Mouse (Mus musculus) ovary, postnatal 10 days (tissue): Measurements from ENCODE around the gene Cpsf3.

Experiments
- DNase-seq: peaks from one replicate; pipeline ENCODE4 v3.0.0; 2022; ENCODE audit warnings: low spot score

Gene Cpsf3

GRCm38 (mm10) chr12:21333766-21334165 is 48.6 kb downstream of the Cpsf3 start:
- no peak for DNase-seq

DNA sequence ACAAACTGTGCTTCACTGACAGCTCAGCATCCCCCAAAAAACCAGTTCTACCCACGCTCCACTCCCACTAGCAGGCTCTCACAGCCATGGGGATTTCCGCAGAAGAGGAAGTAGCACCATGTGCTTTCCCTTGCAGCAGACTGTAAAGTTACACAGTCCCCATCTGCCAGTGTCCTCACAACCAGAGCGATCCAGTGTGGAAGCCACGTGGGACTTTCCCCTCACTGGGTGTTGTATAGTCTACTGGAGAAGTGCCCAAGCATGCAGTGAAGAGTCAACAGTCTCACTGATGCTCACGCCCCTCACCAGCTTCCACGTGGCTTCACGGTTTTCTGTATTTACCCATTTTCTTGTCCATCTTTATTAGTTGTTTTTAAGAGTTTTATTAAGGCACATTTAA is 50.7 kb downstream of the Cpsf3 start:
- no peak for DNase-seq

DNA sequence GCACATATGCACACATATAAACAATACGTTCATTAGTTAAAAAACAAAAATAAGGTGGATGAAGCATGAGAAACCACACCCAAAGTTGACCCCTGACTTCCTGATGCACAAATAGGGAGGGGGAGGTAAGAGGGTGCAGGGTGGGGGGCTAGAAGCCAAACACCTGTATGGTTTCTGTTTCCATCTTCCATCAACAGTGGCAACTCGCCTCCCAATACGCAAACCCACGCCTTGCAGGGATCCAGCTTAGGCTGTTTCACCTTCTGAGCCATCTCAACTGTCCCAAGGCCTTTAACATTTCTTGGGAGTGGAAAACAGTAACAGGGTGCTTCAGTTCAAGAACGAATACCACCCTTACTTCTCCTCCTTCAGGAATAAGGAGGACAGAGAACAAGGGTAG is 52.0 kb downstream of the Cpsf3 start:
- no peak for DNase-seq

- DNase-seq, result no peak
These were observed 55.5 kb downstream of the Cpsf3 start for GRCm38 (mm10) chr12:21340674-21341073.

DNA sequence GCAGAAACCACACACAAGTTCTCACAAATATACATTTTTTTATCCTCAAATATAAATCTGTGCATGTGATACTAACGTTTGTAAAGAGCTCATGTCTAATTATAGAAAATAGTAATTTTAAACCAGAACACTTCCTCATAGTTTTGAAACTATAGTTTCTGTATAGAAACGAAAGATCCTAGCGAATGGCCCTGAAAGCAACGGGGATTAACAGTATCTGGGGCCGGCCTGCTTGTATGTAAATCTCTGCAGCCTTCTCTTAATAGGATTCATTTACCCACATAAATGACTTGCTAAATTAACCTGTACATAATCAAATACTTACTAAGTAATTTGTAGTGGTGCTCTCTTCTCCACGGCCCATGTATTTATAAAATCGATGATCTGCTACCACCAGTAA is 61.8 kb downstream of the Cpsf3 start:
- no peak for DNase-seq

- no peak for DNase-seq
These were observed 65.1 kb downstream of the Cpsf3 start for GRCm38 (mm10) chr12:21350113-21350876.

GRCm38 (mm10) chr12:21353681-21354080 is 68.5 kb downstream of the Cpsf3 start:
- DNase-seq, result no peak

DNA sequence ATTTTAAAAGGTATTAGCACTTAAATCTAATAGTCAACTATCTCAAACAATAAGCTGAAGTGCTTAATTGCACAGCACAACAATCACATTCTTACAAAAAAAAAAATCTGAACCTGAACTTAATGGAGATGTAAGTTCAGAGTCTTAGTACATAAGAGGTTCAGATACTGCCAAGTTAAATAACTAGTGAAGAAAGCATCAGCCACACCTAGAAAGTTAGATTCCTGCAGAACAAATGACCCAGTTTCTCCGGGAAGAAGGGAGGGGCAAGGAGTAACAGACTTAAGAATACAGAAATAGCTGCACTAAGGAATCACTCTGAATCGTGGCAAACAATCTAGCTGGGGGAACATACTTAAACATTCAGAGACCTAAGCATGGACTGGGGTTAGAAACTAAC is 77.5 kb downstream of the Cpsf3 start:
- DNase-seq, result no peak

DNA sequence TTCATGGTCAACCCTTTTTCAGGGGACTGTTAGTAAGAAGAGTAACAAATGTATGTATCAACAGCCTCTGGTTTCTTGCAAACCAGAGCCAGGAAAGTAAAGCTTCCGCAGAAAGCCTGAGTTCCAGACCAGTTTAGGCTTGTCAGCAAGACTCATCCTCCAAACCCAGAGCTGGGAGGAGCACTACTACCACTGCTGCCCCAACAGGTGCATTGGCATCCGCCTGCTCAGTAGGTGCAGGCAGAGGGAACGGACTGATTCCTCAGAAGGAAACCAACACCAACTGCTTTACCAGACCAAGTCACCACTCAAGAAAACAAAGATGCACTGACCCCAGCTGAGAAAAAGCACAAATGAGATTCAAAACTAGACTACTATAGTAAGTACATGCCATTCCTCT is 78.0 kb downstream of the Cpsf3 start:
- no peak for DNase-seq
